Mouse (Mus musculus) forebrain, embryonic 15.5 days (tissue): Measurements from ENCODE around the gene Sprr4. TPM values are rescaled to one million over a fixed set of nuclear protein-coding genes. Genes with fewer than 3 reads are reported as not detected.
"Not testable (repeated sequence)": the region's sequence is repeated elsewhere in the genome, so short reads cannot be mapped to it uniquely, and the experiment has no call there.

Experiments
- ATAC-seq: fragments of 200-750 bp; cut with Nextera tagmentation; replicated peaks from 2 replicates; pipeline ENCODE4 v1.8.0; 2017; ENCODE audit warnings: mild to moderate bottlenecking, moderate TSS enrichment, moderate library complexity
- H3K27ac ChIP-seq: fragments of 300-500 bp; sonication (generic); replicated peaks from 2 replicates; pipeline ENCODE4 v1.5.1; 2015; ENCODE audit warnings: mild to moderate bottlenecking, inconsistent platforms
- H3K27me3 ChIP-seq: fragments of 300-500 bp; sonication (generic); 2 replicates; pipeline ENCODE4 v1.6.1; 2015; ENCODE audit warnings: inconsistent platforms
- H3K36me3 ChIP-seq: fragments of 300-500 bp; sonication (generic); 2 replicates; pipeline ENCODE4 v1.6.1; 2015; ENCODE audit warnings: mild to moderate bottlenecking, inconsistent platforms
- H3K4me1 ChIP-seq: fragments of 300-500 bp; sonication (generic); 2 replicates; pipeline ENCODE4 v1.6.1; 2015; ENCODE audit warnings: inconsistent platforms
- H3K4me2 ChIP-seq: fragments of 300-500 bp; sonication (generic); replicated peaks from 2 replicates; pipeline ENCODE4 v1.6.1; 2015; ENCODE audit warnings: mild to moderate bottlenecking, inconsistent platforms
- H3K4me3 ChIP-seq: fragments of 300-500 bp; sonication (generic); 2 replicates; pipeline ENCODE4 v1.5.1; 2015; ENCODE audit warnings: mild to moderate bottlenecking, inconsistent platforms
- H3K9ac ChIP-seq: fragments of 300-500 bp; sonication (generic); replicated peaks from 2 replicates; pipeline ENCODE4 v1.6.1; 2015; ENCODE audit warnings: mild to moderate bottlenecking, inconsistent platforms
- H3K9me3 ChIP-seq: fragments of 300-500 bp; sonication (generic); 2 replicates; pipeline ENCODE4 v1.6.1; 2016; ENCODE audit warnings: inconsistent platforms
- WGBS: fragments of 180-500 bp; shearing (Covaris S2); methylation state at CpG from one replicate; pipeline ENCODE4 v1.1.7; 2015; ENCODE audit warnings: mixed read lengths; 5-methylcytosine and 5-hydroxymethylcytosine counted together
- polyA plus RNA-seq: library from polyadenylated mRNA; unstranded; fragments of >200 nt; fragmentation: Nextera tagmentation; extraction: Ambion mirVana; gene quantifications from 2 replicates; pipeline ENCODE4 v1.2.1, GENCODE M21; 2015

The Sprr4 gene
- not detected in 2 replicates for polyA plus RNA-seq

DNA sequence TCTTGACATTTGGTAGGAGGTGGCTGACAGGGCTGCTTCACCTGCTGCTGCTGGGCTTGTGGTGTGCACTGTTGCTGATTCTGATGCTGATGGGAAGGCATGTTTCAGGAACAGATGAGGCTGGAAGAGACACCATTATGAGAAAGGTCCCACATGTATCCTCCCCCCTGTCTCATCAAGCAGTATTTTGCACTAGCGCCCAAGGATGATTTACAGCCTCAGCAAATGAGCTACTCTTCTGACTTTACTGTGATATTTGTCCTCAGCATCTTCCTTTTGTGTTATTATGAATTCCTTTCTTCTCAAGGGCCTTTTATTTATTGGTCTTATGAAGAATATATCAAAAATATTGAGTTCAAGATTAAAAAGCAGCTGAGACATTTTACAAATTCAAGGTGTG is at the start of gene Sprr4:
Gene Sprr4 (minus strand): TSS at position 101 of the 400 bp plus-strand sequence.
- H3K9ac ChIP-seq: no peak within 1 kb of the TSS
- no peak within 1 kb of the TSS for H3K4me2 ChIP-seq
- H3K27ac ChIP-seq: no peak within 1 kb of the TSS
- H3K4me3 ChIP-seq: no peak within 1 kb of the TSS
- H3K27me3 ChIP-seq: no peaks in the 10 kb centered on the region
- no peaks in the 10 kb centered on the region for H3K9me3 ChIP-seq
- WGBS: 95% methylated on average over 1 of the region's 1 CpGs
- no peaks in the 10 kb centered on the region for H3K4me1 ChIP-seq
- no peaks in the 10 kb centered on the region for H3K36me3 ChIP-seq
- no peak for ATAC-seq

DNA sequence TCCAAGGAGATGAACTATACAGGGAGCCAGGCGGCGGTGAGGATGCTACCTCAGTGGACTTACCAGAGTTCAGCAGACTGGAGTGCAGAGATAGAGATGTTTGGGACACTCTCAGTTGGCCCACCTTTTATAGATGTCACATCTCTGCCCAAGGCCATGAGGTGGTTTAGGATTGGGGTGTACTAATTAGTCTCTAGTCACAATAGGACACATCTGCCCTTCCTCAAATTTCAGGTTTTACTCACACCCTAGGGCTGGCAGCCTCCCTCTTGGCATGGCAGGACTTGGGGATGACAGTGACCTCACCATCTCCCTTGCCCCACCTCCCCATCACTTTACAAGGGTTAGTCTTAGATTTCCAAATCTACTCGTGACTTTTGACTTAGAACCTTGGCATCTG is 34.1 kb upstream of the Sprr4 start, which contains the start of gene 2310046K23Rik:
Gene 2310046K23Rik (minus strand): TSS at position 101 of the 400 bp plus-strand sequence.
- ATAC-seq: no peak
- no peaks in the 10 kb centered on the region for H3K36me3 ChIP-seq
- H3K4me1 ChIP-seq: no peaks in the 10 kb centered on the region
- no peak within 1 kb of the TSS for H3K4me2 ChIP-seq
- H3K27me3 ChIP-seq: no peaks in the 10 kb centered on the region
- no peaks in the 10 kb centered on the region for H3K9me3 ChIP-seq
- H3K27ac ChIP-seq: no peak within 1 kb of the TSS
- 96% methylated on average over 3 of the region's 3 CpGs for WGBS
- no peak within 1 kb of the TSS for H3K4me3 ChIP-seq
- no peak within 1 kb of the TSS for H3K9ac ChIP-seq

DNA sequence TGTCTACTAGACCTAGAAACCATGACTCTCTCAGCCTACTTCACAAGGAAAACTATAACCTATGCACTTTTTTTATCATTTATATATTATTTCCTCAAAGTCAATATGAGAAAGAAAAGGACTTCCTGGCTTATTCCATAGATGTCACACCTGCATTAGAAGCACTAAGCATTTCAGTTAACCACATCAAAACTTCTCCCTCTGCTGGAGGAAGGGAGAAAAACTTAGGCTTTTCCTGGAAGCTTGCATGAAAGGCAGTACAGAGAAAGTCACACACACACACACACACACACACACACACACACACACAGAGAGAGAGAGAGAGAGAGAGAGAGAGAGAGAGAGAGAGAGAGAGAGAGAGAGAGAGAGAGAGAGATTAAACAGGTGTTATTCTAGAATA is 12.0 kb upstream of the Sprr4 start:
- no peak overlapping the region for H3K4me3 ChIP-seq
- H3K36me3 ChIP-seq: no peaks in the 10 kb centered on the region
- H3K27ac ChIP-seq: no peak overlapping the region
- no peaks in the 10 kb centered on the region for H3K27me3 ChIP-seq
- no peaks in the 10 kb centered on the region for H3K4me1 ChIP-seq
- ATAC-seq: no peak
- H3K9ac ChIP-seq: no peak overlapping the region
- no peaks in the 10 kb centered on the region for H3K9me3 ChIP-seq
- no peak overlapping the region for H3K4me2 ChIP-seq

DNA sequence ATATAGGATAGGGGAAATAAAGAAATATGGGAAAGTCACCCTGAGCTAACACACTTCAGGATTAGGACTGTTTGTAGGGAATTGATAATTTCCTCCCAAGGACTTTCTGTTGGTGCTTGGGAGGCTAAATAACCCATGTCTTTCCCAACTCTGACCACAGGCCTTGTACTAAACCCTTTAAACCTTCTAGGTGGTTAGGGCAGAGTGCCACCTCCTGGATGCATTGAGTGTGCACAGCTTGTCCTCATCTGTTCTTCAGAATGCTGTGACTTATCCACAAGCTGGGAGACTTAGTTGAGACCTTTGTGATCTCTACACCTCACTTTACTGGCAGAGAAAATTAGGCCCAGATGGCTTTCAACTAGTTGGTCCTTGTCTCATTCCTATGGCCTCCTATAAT is 10.5 kb upstream of the Sprr4 start:
- no peaks in the 10 kb centered on the region for H3K27me3 ChIP-seq
- H3K9me3 ChIP-seq: no peaks in the 10 kb centered on the region
- H3K4me2 ChIP-seq: no peak overlapping the region
- H3K36me3 ChIP-seq: no peaks in the 10 kb centered on the region
- no peak; the same call in 1 of the 2 replicates for ATAC-seq
- H3K4me3 ChIP-seq: no peak overlapping the region
- no peak overlapping the region for H3K9ac ChIP-seq
- no peaks in the 10 kb centered on the region for H3K4me1 ChIP-seq
- no peak overlapping the region for H3K27ac ChIP-seq

DNA sequence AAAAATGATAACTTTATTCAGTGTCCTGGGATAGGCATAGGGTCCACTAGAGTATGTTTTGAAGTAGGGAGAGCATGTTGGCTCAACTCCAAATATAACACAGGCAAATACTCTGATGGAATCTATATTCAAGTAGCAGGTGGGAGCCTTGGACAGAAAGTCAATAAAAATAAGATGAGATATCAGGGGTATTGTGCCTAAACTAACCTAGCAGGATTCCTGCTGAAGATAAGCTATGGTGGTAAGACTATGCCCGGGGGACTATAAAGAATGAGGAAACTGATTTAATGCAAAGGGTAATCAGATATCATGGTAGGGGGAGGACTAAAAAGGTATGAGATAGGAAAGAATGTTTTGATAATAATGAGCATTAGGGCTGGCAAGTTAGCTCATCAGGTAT is 7.9 kb upstream of the Sprr4 start:
- H3K36me3 ChIP-seq: no peaks in the 10 kb centered on the region
- H3K27me3 ChIP-seq: no peaks in the 10 kb centered on the region
- no peak overlapping the region for H3K4me3 ChIP-seq
- no peak overlapping the region for H3K4me2 ChIP-seq
- no peaks in the 10 kb centered on the region for H3K9me3 ChIP-seq
- H3K9ac ChIP-seq: no peak overlapping the region
- no peak for ATAC-seq
- no peak overlapping the region for H3K27ac ChIP-seq
- WGBS: 86% methylated on average over 1 of the region's 1 CpGs
- H3K4me1 ChIP-seq: no peaks in the 10 kb centered on the region

DNA sequence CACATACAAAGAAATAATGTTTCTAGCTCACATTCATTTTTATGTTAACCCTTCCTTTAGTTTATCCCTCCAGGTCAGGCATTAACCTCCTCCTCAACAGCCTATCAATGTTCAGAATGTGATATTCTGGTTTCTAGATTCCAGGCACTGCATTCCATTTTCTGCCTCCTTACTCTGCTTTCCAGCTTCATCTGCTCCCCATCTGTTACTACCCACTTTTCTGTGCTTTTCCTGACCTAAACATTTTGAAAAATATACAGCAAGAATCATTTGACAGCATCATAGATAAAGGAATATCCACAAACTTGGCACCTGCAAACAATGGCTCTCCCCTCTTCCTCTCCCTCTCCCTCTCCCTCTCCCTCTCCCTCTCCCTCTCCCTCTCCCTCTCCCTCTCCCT is 3.2 kb upstream of the Sprr4 start:
- H3K4me3 ChIP-seq: no peak overlapping the region
- H3K9ac ChIP-seq: no peak overlapping the region
- H3K27me3 ChIP-seq: no peaks in the 10 kb centered on the region
- no peak overlapping the region for H3K4me2 ChIP-seq
- H3K27ac ChIP-seq: no peak overlapping the region
- no peaks in the 10 kb centered on the region for H3K4me1 ChIP-seq
- H3K36me3 ChIP-seq: no peaks in the 10 kb centered on the region
- no peak for ATAC-seq
- no peaks in the 10 kb centered on the region for H3K9me3 ChIP-seq

DNA sequence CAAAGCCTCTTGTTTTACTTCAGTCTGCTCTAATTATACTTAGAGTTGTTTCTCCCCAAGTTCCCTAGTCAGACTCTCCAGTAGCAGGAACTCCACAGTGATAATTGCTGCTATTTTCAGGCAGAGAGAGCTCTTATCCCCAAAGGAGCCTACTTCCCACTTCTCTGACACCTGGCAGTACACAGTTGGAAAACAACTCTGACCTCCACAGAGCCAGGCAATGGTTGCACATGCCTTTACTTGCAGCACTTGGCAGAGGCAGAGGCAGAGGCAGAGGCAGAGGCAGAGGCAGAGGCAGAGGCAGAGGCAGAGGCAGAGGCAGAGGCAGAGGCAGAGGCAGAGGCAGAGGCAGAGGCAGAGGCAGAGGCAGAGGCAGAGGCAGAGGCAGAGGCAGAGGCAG is 10.0 kb downstream of the Sprr4 start:
- not testable (repeated sequence) for H3K9me3 ChIP-seq, H3K4me3 ChIP-seq, H3K4me1 ChIP-seq, H3K27me3 ChIP-seq, H3K4me2 ChIP-seq, H3K36me3 ChIP-seq, H3K27ac ChIP-seq, ATAC-seq, H3K9ac ChIP-seq

DNA sequence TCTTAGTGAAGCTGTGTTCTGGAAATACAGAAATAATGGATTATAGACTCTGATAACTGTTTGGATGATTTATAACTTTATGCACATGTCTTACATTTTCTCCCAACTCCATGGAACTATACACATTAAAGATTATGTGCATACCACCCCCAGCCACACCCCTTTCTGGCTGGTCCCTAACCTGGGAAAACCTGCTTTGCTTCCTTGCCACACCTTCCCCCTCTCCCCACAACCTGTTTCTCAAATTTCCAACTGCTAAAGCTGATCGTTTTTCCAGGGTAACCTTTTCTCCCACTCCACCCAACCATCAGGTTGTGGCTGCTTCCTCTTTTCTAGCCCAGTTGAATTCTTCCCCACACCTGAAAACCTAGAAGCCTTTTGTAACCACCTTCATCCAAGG is 14.0 kb downstream of the Sprr4 start:
- WGBS: 69% methylated on average over 1 of the region's 1 CpGs
- no peaks in the 10 kb centered on the region for H3K36me3 ChIP-seq
- ATAC-seq: no peak
- no peak overlapping the region for H3K9ac ChIP-seq
- H3K27ac ChIP-seq: no peak overlapping the region
- no peak overlapping the region for H3K4me3 ChIP-seq
- H3K27me3 ChIP-seq: no peaks in the 10 kb centered on the region
- no peaks in the 10 kb centered on the region for H3K9me3 ChIP-seq
- no peaks in the 10 kb centered on the region for H3K4me1 ChIP-seq
- no peak overlapping the region for H3K4me2 ChIP-seq

DNA sequence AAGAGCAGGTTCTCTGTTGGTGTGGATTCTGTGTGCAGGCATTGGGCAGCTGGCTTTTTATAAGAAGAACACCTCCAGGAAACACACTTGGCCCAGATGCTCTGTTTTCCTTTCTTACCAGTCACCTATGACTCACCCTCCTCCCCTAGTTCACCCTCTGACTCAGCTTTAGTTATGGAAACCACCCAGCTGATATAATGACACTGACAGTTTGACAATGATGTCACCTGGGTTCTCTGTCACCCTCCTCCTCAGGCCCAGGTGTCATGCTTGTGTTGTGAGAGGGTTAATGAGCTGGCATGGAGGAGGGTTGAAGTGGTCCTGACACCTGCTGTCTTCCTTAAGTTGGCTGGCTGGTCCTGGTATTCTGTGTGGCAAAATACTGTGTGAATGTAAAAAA is 14.4 kb downstream of the Sprr4 start, which contains the start of gene Sprr1a:
Gene Sprr1a (minus strand): TSS at position 33 of the 400 bp plus-strand sequence.
- no peaks in the 10 kb centered on the region for H3K27me3 ChIP-seq
- no peak within 1 kb of the TSS for H3K9ac ChIP-seq
- ATAC-seq: no peak
- H3K4me3 ChIP-seq: no peak within 1 kb of the TSS
- no peaks in the 10 kb centered on the region for H3K9me3 ChIP-seq
- no peak within 1 kb of the TSS for H3K4me2 ChIP-seq
- no peaks in the 10 kb centered on the region for H3K4me1 ChIP-seq
- H3K36me3 ChIP-seq: no peaks in the 10 kb centered on the region
- no peak within 1 kb of the TSS for H3K27ac ChIP-seq

DNA sequence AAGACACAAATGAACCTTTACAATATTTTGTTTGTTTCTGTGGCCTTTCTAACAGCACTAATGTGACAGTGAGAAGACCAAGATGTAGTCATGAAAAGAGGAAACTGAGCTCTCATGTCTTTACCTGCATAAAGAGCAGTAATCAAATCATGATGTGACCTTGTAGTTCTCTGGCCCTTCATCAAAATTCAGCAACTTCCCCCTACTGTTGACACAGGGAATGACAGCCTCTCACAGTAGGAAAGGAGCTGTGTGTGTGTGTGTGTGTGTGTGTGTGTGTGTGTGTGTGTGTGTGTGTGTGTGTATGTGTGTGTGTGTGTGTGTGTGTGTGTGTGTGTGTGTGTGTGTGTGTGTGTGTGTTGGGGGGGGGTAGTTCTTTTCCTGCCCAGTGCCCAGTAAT is 19.0 kb downstream of the Sprr4 start:
- ATAC-seq, H3K9ac ChIP-seq, H3K27me3 ChIP-seq, H3K36me3 ChIP-seq, H3K4me1 ChIP-seq, H3K4me3 ChIP-seq, H3K27ac ChIP-seq, H3K9me3 ChIP-seq, H3K4me2 ChIP-seq: not testable (repeated sequence)

DNA sequence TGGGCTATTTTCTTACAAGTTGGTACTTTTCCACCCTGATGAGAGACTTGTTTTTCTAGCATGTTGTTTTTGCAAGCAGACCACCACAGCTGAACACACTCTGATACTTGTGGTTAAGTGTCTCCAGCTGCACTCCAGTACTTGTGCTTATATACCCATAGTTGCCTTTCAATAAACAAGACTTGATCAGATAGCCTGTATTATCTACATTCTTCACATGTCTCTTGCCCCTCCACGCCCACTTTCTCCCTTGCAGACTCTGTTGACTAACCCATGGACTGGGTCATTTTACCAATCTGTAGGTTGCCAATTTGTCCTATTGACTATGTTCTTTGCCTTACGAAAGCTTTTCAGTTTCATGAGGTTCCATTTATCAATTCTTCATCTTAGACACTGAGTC is 30.2 kb downstream of the Sprr4 start:
- 91% methylated on average over 2 of the region's 2 CpGs for WGBS
- ATAC-seq: no peak
- no peak overlapping the region for H3K4me3 ChIP-seq

DNA sequence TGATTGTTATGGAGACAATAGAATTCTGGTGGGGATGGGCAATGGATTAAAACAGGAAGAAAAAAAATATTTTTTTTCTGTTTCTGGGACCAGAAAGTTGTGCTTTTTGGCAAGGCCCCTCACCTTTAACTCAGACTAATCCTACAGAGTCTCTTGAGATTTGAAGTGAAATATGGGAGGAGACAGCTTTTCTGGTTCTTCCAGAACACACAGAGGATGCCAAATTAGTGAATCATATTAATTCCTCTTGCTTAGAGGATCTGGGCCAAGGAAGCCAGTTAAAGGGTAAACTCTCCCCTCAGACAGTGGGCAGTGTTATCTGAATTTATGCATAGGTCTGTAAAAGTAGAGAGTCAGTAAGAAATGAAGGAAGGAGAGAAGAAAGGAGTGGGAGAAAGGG is 32.9 kb downstream of the Sprr4 start:
- H3K4me3 ChIP-seq: no peak overlapping the region
- no peak overlapping the region for H3K9ac ChIP-seq
- no peaks in the 10 kb centered on the region for H3K36me3 ChIP-seq
- no peak overlapping the region for H3K4me2 ChIP-seq
- no peaks in the 10 kb centered on the region for H3K27me3 ChIP-seq
- no peak for ATAC-seq
- no peaks in the 10 kb centered on the region for H3K4me1 ChIP-seq
- H3K27ac ChIP-seq: no peak overlapping the region
- no peaks in the 10 kb centered on the region for H3K9me3 ChIP-seq

More for the DNA sequence above, 30.2 kb downstream of the Sprr4 start:
- no peaks in the 10 kb centered on the region for H3K27me3 ChIP-seq
- H3K36me3 ChIP-seq: no peaks in the 10 kb centered on the region
- H3K4me2 ChIP-seq: no peak overlapping the region
- no peak overlapping the region for H3K9ac ChIP-seq
- no peaks in the 10 kb centered on the region for H3K4me1 ChIP-seq
- no peak overlapping the region for H3K27ac ChIP-seq
- H3K9me3 ChIP-seq: no peaks in the 10 kb centered on the region

DNA sequence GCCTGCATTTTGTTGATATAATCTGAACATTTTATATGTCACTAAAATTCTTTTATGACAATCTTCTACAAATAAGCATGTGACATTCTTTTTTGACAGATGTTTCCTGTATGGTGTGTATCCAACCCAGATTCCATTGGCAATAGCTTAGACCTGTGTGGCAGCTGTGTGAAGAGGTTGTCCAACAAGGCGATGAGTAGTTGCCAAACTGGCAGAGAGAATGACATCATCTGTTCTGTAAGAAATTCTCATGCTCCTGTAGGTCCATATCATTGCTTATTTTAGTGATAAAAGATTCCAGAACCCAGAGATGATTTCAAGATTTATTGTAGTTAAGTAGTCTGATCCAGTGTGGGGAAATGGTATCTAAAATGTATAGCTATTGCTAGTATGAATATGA is 33.7 kb downstream of the Sprr4 start:
- Histone ChIP-seq H3K27ac (no peak overlapping the region), H3K9me3 (no peaks in the 10 kb centered on the region), H3K27me3 (no peaks in the 10 kb centered on the region), H3K4me2 (no peak overlapping the region), H3K4me1 (no peaks in the 10 kb centered on the region), H3K4me3 (no peak overlapping the region), H3K9ac (no peak overlapping the region), H3K36me3 (no peaks in the 10 kb centered on the region)
- no peak for ATAC-seq
- WGBS: 90% methylated on average over 1 of the region's 1 CpGs

DNA sequence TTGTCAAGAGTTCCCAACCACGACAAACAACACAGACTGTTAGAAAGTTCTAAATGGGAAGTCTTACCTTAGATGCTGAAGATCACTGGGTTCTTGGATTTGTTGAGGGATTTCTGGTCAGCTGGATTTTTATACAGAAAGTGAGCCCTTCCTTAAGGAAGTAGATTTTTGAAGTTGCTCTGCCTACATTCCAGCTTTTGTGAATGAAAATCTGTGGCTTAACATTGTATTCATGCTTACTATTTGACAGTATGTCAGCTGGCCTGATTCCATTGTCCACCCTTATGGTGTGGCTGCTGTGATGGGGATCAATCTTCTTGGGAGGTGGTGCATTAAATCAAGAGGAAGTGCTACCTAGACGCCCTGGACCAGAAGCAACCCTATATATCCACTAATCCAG is 41.7 kb downstream of the Sprr4 start, which contains the start of gene Sprr3:
Gene Sprr3 (minus strand): TSS at position 101 of the 400 bp plus-strand sequence.
- Histone ChIP-seq H3K36me3 (no peaks in the 10 kb centered on the region), H3K9ac (no peak within 1 kb of the TSS), H3K27me3 (no peaks in the 10 kb centered on the region), H3K9me3 (no peaks in the 10 kb centered on the region), H3K27ac (no peak within 1 kb of the TSS), H3K4me2 (no peak within 1 kb of the TSS), H3K4me1 (no peaks in the 10 kb centered on the region), H3K4me3 (no peak within 1 kb of the TSS)
- no peak for ATAC-seq
- WGBS: 80% methylated on average over 2 of the region's 2 CpGs
